Comparison of ENCODE assay signal across 11 mouse cellular contexts in genomic region chr6:87779174-87780165, GRCm38 (mm10). TPM values are rescaled to one million over a fixed set of nuclear protein-coding genes. Genes with fewer than 3 reads are reported as not detected.
A peak's percentile ranks its signal among the peaks of the same experiment; 100 is the strongest.
DNase-seq lines count a peak whose midpoint lies in the region; ATAC-seq and TF ChIP-seq lines count a peak whose summit lies in the region.
"Had no signal": no experiment of that assay in that cellular context is flagged by ENCODE, and none has a peak within 500 bp of the region (broad histone marks: within the 10 kb centered on the region; RNA-seq: fewer than 3 reads in every experiment).

No protein-coding gene starts in this region.

- H3K9me3 ChIP-seq in kidney, postnatal 0 days (replicated peaks; ENCODE audit: low read length): no peaks in the 10 kb centered on the region
- H3K9me3 ChIP-seq: midbrain, embryonic 15.5 days had no signal

- no peak overlapping the region for H3K4me3 ChIP-seq in kidney, postnatal 0 days (replicated peaks; ENCODE audit: low read depth, low read length)
- H3K4me3 ChIP-seq: erythroblast, embryonic 14.5 days; midbrain, embryonic 15.5 days had no signal

- H3K27ac ChIP-seq in kidney, postnatal 0 days: no peak overlapping the region
- H3K27ac ChIP-seq: midbrain, embryonic 15.5 days had no signal

- ATAC-seq in kidney, postnatal 0 days (replicated peaks; ENCODE audit: low FRiP score, low read depth): no peak
- ATAC-seq: midbrain, embryonic 15.5 days had no signal

- TF ChIP-seq CTCF in kidney, postnatal 0 days (IDR thresholded peaks at IDR 0.05; ENCODE audit: low read depth): peak; percentile 48

- H3K4me1 ChIP-seq in kidney, postnatal 0 days (replicated peaks; ENCODE audit: insufficient read depth, low read length): no peaks in the 10 kb centered on the region; the same call in 1 of the 2 replicates
- H3K4me1 ChIP-seq: midbrain, embryonic 15.5 days had no signal

- H3K4me2 ChIP-seq in kidney, postnatal 0 days (ENCODE audit: low read length): no peak overlapping the region
- H3K4me2 ChIP-seq: midbrain, embryonic 15.5 days had no signal

- H3K27me3 ChIP-seq in kidney, postnatal 0 days (ENCODE audit: insufficient read depth, low read length): no peaks in the 10 kb centered on the region
- H3K27me3 ChIP-seq: midbrain, embryonic 15.5 days had no signal

- 82% methylated on average over 11 of the region's 11 CpGs for WGBS in kidney, postnatal 0 days

- H3K9ac ChIP-seq in kidney, postnatal 0 days (ENCODE audit: low read depth, low read length): no peak overlapping the region
- H3K9ac ChIP-seq: midbrain, embryonic 15.5 days had no signal

- no peaks in the 10 kb centered on the region for H3K36me3 ChIP-seq in kidney, postnatal 0 days (ENCODE audit: insufficient read depth, low read length)
- H3K36me3 ChIP-seq: midbrain, embryonic 15.5 days had no signal

- DNase-seq in cerebellum, adult 18-20 months: peak; percentile 31 to 37
- DNase-seq in cerebellum, adult 11 months: no peak
- DNase-seq in kidney, postnatal 0 days (ENCODE audit: low spot score): no peak
- no peak for DNase-seq in kidney, adult 8-10 months
- peak; percentile 13 to 55 for DNase-seq in urinary bladder, postnatal 4 days (ENCODE audit: low spot score in 2 of 2)
- DNase-seq in urinary bladder, postnatal 14 days (ENCODE audit: low spot score): no peak
- DNase-seq in thymus, postnatal 4 days: no peak
- no peak for DNase-seq in left cerebral cortex, adult 9 months (ENCODE audit: low spot score in 2 of 2)
- DNase-seq: cerebellum, postnatal 10 days had no signal

RNA-seq across cellular contexts. Expression of gene Gp9, which starts 1.6 kb away (rescaled TPM):
- polyA plus RNA-seq in kidney, postnatal 0 days (2015; fragmentation: Nextera tagmentation; extraction: Ambion mirVana): 0.42 and 0.66 TPM in 2 replicates

RNA-seq across cellular contexts. Expression of gene Rab43, which starts 32.5 kb away (rescaled TPM):
- 16.4 and 17.1 TPM in 2 replicates for polyA plus RNA-seq in kidney, postnatal 0 days (2015; fragmentation: Nextera tagmentation; extraction: Ambion mirVana)

RNA-seq across cellular contexts. Expression of gene Efcc1, which starts 48.8 kb away (rescaled TPM):
- 1.7 and 2.0 TPM in 2 replicates for polyA plus RNA-seq in kidney, postnatal 0 days (2015; fragmentation: Nextera tagmentation; extraction: Ambion mirVana)
- polyA plus RNA-seq: erythroblast, embryonic 14.5 days had no signal

RNA-seq across cellular contexts. Expression of gene Gm45140, which starts 56.1 kb away (rescaled TPM):
- 3.0 and 4.1 TPM in 2 replicates for polyA plus RNA-seq in kidney, postnatal 0 days (2015; fragmentation: Nextera tagmentation; extraction: Ambion mirVana)

RNA-seq across cellular contexts. Expression of gene Isy1, which starts 59.1 kb away (rescaled TPM):
- polyA plus RNA-seq in kidney, postnatal 0 days (2015; fragmentation: Nextera tagmentation; extraction: Ambion mirVana): 46.6 and 48.5 TPM in 2 replicates

Comparison
In these comparisons a context has a peak if more than half of its experiments do, and no peak if none do; other contexts are left out.
1. DNase-seq: peak in cerebellum, adult 18-20 months (2 of 2) and urinary bladder, postnatal 4 days (2 of 2); none in cerebellum, adult 11 months (single experiment), kidney, postnatal 0 days (single experiment), kidney, adult 8-10 months (0 of 2), urinary bladder, postnatal 14 days (single experiment), thymus, postnatal 4 days (single experiment) and left cerebral cortex, adult 9 months (0 of 2).